Mouse (Mus musculus) lung, adult 2 months (tissue): ENCODE data around the gene Ccl22.

Source experiments
- CTCF ChIP-seq: fragments of 200-500 bp; IDR thresholded peaks from 2 replicates; pipeline ENCODE4 v1.5.1; 2011; ENCODE audit warnings: mild to moderate bottlenecking, low read length, control low read depth; ENCODE audit not compliant: insufficient read depth
- POLR2A ChIP-seq: fragments of 200-500 bp; IDR thresholded peaks from 2 replicates; pipeline ENCODE4 v1.6.1; 2011; ENCODE audit warnings: low read depth, mild to moderate bottlenecking, control low read depth, low read length, borderline replicate concordance; ENCODE audit errors: extremely low read depth

DNA sequence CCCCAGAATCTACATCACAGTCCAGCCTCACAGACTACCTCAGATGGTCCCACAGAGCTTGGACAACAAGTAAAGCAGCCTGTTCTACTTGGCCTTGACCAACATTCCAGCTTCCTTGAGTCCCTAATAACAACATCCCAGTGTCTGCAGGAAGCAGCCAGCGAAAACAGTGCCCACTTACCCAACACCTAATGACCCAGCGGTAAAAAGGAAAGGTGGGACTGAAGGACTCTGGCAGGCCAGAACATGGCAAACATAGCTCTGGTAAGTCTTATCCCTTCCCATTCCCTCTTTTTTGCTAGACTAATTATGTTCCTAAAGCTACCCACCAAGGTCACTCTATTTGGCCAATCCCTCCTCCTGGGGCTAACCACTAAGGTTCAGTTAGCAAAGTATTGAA lies 8.6 kb downstream of the Ccl22 start:
- TF ChIP-seq CTCF = no peak
- no peak for TF ChIP-seq POLR2A
